Mouse (Mus musculus): ENCODE results near the gene Elmod2. TPM values are rescaled to one million over a fixed set of nuclear protein-coding genes. Genes with fewer than 3 reads are reported as not detected.
"Not testable (repeated sequence)": the region's sequence is repeated elsewhere in the genome, so short reads cannot be mapped to it uniquely, and the experiment has no call there.

Elmod2 gene
- total RNA-seq (2021): 10 to 100 TPM; 12.3 to 14.2 TPM

GRCm38 (mm10) chr8:83331899-83332697, at the start of gene Elmod2:
Gene Elmod2 (minus strand): TSS chr8:83332486.
- intact Hi-C loops (cut with DNase I): loop anchor here (1.0 kb wide), 1 partner anchor 110 kb away; no protein-coding TSS in a partner anchor
- DNase-seq (ENCODE audit: low spot score in 2 of 2): peak; percentile 97 to 98

GRCm38 (mm10) chr8:83381016-83381415, 48.7 kb upstream of the Elmod2 start:
- DNase-seq (ENCODE audit: low spot score in 2 of 2): no peak
- intact Hi-C loops (cut with DNase I): no loop called here

- intact Hi-C loops (cut with DNase I): no loop called here
- DNase-seq (ENCODE audit: low spot score in 2 of 2): no peak
Measured at GRCm38 (mm10) chr8:83380141-83380540, 47.9 kb upstream of the Elmod2 start.

GRCm38 (mm10) chr8:83377231-83377630, 44.9 kb upstream of the Elmod2 start:
- DNase-seq (ENCODE audit: low spot score in 2 of 2): no peak
- intact Hi-C loops (cut with DNase I): no loop called here

DNA sequence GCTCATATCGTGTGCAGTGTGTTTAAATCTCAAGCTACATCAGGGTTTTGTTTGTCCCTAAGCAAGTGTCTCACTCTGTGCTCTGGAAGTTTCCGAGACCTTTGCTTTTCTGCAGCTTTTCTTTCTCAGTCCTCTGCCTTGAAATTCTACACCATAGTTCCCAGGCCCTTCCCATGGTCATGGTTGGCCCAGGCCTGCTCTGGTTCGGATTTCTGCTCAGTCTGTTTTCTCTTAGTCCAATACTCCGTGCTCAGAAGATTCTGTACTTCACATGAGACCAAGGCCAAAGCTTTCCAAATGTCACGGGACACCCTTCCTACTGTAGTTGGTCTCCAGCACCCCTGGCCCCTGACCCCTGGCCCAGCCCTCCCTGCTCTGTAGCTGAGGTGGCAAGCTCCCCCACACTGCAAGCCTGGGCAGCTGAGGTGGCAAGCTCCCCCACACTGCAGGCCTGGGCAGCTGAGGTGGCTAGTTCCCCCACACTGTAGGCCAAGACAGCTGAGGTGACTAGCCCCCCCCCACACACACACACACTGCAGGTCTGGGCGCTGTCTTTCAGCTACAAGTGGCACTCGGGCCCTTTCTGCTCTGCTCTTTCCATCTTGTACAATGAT, 31.0 kb upstream of the Elmod2 start:
- DNase-seq (ENCODE audit: low spot score in 2 of 2): no peak
- intact Hi-C loops (cut with DNase I): no loop called here

- intact Hi-C loops (cut with DNase I): no loop called here
- no peak for DNase-seq (ENCODE audit: low spot score in 2 of 2)
Measured at GRCm38 (mm10) chr8:83351315-83351714, 19.0 kb upstream of the Elmod2 start.

GRCm38 (mm10) chr8:83348263-83348662, 16.0 kb upstream of the Elmod2 start, which contains the start of gene Mgat4d:
Gene Mgat4d (plus strand): TSS chr8:83348471.
- intact Hi-C loops (cut with DNase I): no loop called here
- DNase-seq (ENCODE audit: low spot score in 2 of 2): no peak

DNA sequence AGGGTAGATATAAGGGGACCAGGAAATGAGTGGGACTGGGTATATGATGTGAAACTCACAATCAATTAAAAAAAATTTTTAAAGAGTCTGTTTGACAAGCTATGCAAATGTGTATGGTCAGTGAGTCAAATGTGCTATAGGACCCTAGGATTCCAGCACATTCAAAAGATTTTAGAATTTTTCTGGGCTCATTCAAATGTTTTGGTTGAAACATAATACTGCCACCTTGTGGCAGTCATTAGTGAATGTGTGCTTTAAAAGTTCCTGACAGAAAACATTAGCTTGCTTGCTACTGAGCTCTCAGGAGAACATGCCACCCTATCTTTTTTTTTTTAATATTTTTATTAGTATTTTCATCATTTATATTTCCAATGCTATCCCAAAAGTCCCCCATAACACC, 10.4 kb upstream of the Elmod2 start:
- intact Hi-C loops (cut with DNase I): loop anchor here (2.0 to 5.0 kb wide), 4 partner anchors 40 to 480 kb away; partner anchors contain the start of gene Rnf150
- DNase-seq (ENCODE audit: low spot score in 2 of 2): peak; percentile 20 to 39

DNA sequence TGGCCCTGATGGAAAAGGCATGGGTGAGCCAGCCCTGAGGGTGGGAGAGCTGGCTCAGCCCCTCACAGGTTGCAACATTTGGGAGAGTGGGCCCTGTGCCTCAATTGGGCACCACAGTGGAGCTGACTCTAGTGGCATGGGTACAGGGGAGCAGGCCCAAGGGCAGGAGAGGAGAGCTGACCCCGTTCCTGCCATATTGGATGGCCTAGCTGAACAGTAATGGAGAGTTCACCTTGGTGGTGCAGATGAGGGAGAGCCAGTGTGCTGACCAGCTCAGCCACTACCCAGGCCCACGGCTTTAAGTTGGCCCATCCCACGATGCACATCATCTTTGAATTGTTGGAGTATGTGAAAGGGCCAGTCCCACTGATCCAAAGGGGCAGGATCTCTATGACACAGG, 9.8 kb upstream of the Elmod2 start:
- intact Hi-C loops (cut with DNase I): loop anchor here (2.0 to 5.0 kb wide), 4 partner anchors 40 to 480 kb away; partner anchors contain the start of gene Rnf150
- DNase-seq (ENCODE audit: low spot score in 2 of 2): no peak

- intact Hi-C loops (cut with DNase I): loop anchor here (1.0 kb wide), 1 partner anchor 109 kb away; no protein-coding TSS in a partner anchor
- no peak for DNase-seq (ENCODE audit: low spot score in 2 of 2)
Measured at GRCm38 (mm10) chr8:83332864-83333263, 578 bp upstream of the Elmod2 start.

- intact Hi-C loops (cut with DNase I): no loop called here
- peak in 1 of 2 experiments; percentile 62 for DNase-seq (ENCODE audit: low spot score in 2 of 2)
Measured at GRCm38 (mm10) chr8:83331567-83331898, 753 bp downstream of the Elmod2 start.

- intact Hi-C loops (cut with DNase I): loop anchor here (5.0 kb wide), 1 partner anchor 61 kb away; no protein-coding TSS in a partner anchor
- no peak for DNase-seq (ENCODE audit: low spot score in 2 of 2)
Measured at GRCm38 (mm10) chr8:83327889-83328288, 4.4 kb downstream of the Elmod2 start.

DNA sequence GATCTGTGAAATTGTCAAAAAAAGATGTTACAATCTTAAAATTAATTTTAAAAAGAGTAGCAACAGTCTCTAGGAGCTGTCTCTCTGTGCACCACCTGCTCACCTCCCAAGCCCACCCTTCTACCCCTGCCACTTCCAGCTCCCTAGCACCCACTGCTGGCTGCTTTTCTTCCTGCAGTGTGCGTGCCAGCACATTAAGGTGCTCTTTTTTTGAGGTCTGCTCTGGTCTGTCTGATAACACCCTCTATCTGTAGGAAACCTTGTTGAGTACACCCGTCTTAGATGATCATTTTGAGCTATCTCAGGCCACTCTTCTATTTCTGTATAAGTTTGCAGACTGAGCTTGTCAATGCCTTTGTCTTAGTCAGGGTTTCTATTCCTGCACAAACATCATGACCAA, 9.2 kb downstream of the Elmod2 start:
- no peak for DNase-seq (ENCODE audit: low spot score in 2 of 2)
- intact Hi-C loops (cut with DNase I): no loop called here

GRCm38 (mm10) chr8:83322374-83322773, 9.9 kb downstream of the Elmod2 start:
- intact Hi-C loops (cut with DNase I): no loop called here
- DNase-seq (ENCODE audit: low spot score in 2 of 2): no peak

DNA sequence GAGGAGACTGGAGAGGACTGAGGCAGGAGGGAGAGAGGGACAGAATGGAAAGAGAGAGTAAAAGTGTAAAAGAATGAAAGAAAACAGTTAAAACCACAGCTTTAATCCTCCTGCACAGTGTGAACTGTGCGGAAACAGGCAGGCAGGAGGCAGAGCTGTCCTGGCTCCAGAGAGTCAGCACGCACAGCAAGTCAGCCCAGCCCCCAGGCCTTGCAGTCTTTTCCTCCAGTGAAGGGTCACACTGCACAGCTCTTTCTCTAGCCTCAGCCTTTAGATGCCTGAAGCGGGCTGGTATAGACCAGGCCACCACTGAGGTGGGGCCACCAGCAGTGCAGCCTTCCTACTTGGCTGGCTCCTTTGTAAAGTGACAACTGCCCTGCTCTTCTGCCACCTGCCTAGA, 11.7 kb downstream of the Elmod2 start:
- no peak for DNase-seq (ENCODE audit: low spot score in 2 of 2)
- intact Hi-C loops (cut with DNase I): no loop called here

GRCm38 (mm10) chr8:83315691-83316090, 16.6 kb downstream of the Elmod2 start:
- no peak for DNase-seq (ENCODE audit: low spot score in 2 of 2)
- intact Hi-C loops (cut with DNase I): no loop called here

- DNase-seq (ENCODE audit: low spot score in 2 of 2); intact Hi-C loops (cut with DNase I): not testable (repeated sequence)
Measured at GRCm38 (mm10) chr8:83315084-83315483, 17.2 kb downstream of the Elmod2 start.

GRCm38 (mm10) chr8:83309836-83310235, 22.4 kb downstream of the Elmod2 start:
- DNase-seq (ENCODE audit: low spot score in 2 of 2): no peak
- intact Hi-C loops (cut with DNase I): no loop called here

GRCm38 (mm10) chr8:83304946-83305345, 27.3 kb downstream of the Elmod2 start:
- intact Hi-C loops (cut with DNase I): loop anchor here (5.0 kb wide), 1 partner anchor 37 kb away; no protein-coding TSS in a partner anchor

GRCm38 (mm10) chr8:83300135-83300534, 32.2 kb downstream of the Elmod2 start:
- intact Hi-C loops (cut with DNase I): loop anchor here (5.0 kb wide), 1 partner anchor 42 kb away; no protein-coding TSS in a partner anchor
- no peak for DNase-seq (ENCODE audit: low spot score in 2 of 2)

More at GRCm38 (mm10) chr8:83304946-83305345, 27.3 kb downstream of the Elmod2 start:
- no peak for DNase-seq (ENCODE audit: low spot score in 2 of 2)

GRCm38 (mm10) chr8:83297375-83297774, 34.9 kb downstream of the Elmod2 start:
- intact Hi-C loops (cut with DNase I): no loop called here
- DNase-seq (ENCODE audit: low spot score in 2 of 2): no peak
